Mouse (Mus musculus) hematopoietic stem cell, adult 5-6 weeks (primary cell): ENCODE results near the gene Zfp936. TPM values are rescaled to one million over a fixed set of nuclear protein-coding genes. Genes with fewer than 3 reads are reported as not detected.
"Not testable (repeated sequence)": the region's sequence is repeated elsewhere in the genome, so short reads cannot be mapped to it uniquely, and the experiment has no call there.

ENCODE experiments used
- ATAC-seq, 2 experiments: fragments of 125-278 bp in 1 of 2; replicated peaks in 1 of 2; 2 replicates each; pipeline ENCODE4 v1.8.0; 2016 to 2017; ENCODE audit warnings: inconsistent platforms in 2 of 2, mild to moderate bottlenecking in 2 of 2, moderate number of reproducible peaks in 2 of 2, low read depth in 1 of 2, moderate TSS enrichment in 1 of 2; ENCODE audit not compliant: low FRiP score in 2 of 2, poor library complexity in 2 of 2, severe bottlenecking in 2 of 2, insufficient read depth in 1 of 2, low TSS enrichment in 1 of 2
- total RNA-seq: library from RNA; stranded (forward); fragments of 172-1452, 232-1000 nt; gene quantifications from 2 replicates; pipeline ENCODE4 v1.2.3, GENCODE M21; 2017

Gene Zfp936
- total RNA-seq, result not detected in 2 replicates

GRCm38 (mm10) chr7:43113929-43114328 lies at the start of gene Zfp936:
Gene Zfp936, plus strand, starts transcription at chr7:43114229.
- not testable (repeated sequence) for ATAC-seq

- ATAC-seq, result no peak
Measured at GRCm38 (mm10) chr7:43077831-43078230, 36.2 kb upstream of the Zfp936 start.

GRCm38 (mm10) chr7:43128691-43129090 lies 14.7 kb downstream of the Zfp936 start:
- ATAC-seq, result not testable (repeated sequence)

- not testable (repeated sequence) for ATAC-seq
Measured at GRCm38 (mm10) chr7:43164121-43164520, 50.1 kb downstream of the Zfp936 start.

GRCm38 (mm10) chr7:43167101-43167500 lies 53.1 kb downstream of the Zfp936 start:
- ATAC-seq, result not testable (repeated sequence)

- not testable (repeated sequence) for ATAC-seq
Measured at GRCm38 (mm10) chr7:43167811-43168210, 53.8 kb downstream of the Zfp936 start.

GRCm38 (mm10) chr7:43168212-43168611 lies 54.2 kb downstream of the Zfp936 start:
- ATAC-seq, result not testable (repeated sequence)

GRCm38 (mm10) chr7:43177003-43177702 lies 63.1 kb downstream of the Zfp936 start:
- peak in 1 of 2 experiments; percentile 25; a peak in 1 of 4 replicates for ATAC-seq

- not testable (repeated sequence) for ATAC-seq
Measured at GRCm38 (mm10) chr7:43213781-43214180, 99.8 kb downstream of the Zfp936 start.

Other genes with a start within 250 kb of the Zfp936 start
- gene Gm2381, start 247.0 kb upstream of the Zfp936 start, total RNA-seq, result not detected in 2 replicates
- not detected in 2 replicates for gene Vmn2r63, start 180.4 kb upstream of the Zfp936 start, total RNA-seq
- gene Gm9268, start 95.5 kb upstream of the Zfp936 start, total RNA-seq, result not detected in 2 replicates
- gene Zfp715, start 199.1 kb downstream of the Zfp936 start, total RNA-seq, result 23.1 and 28.8 TPM in 2 replicates
- 5.0 and 7.6 TPM in 2 replicates for gene Siglecf, start 237.1 kb downstream of the Zfp936 start, total RNA-seq